Mouse (Mus musculus) heart, postnatal 0 days (tissue): ENCODE data around the gene Eps15l1.

Source experiments
- CTCF ChIP-seq: IDR thresholded peaks from 2 replicates; pipeline ENCODE4 v1.5.1; 2016; ENCODE audit warnings: antibody characterized with exemption, control low read depth, low read depth
- EP300 ChIP-seq: IDR thresholded peaks from 2 replicates; pipeline ENCODE4 v1.6.1; 2016; ENCODE audit warnings: antibody characterized with exemption, low read depth

- TF ChIP-seq CTCF (no peak), EP300 (no peak)
Measured at GRCm38 (mm10) chr8:72324708-72325107, 96.6 kb downstream of the Eps15l1 start.
